Mouse (Mus musculus): ENCODE results near the gene Polr1c.

DNA sequence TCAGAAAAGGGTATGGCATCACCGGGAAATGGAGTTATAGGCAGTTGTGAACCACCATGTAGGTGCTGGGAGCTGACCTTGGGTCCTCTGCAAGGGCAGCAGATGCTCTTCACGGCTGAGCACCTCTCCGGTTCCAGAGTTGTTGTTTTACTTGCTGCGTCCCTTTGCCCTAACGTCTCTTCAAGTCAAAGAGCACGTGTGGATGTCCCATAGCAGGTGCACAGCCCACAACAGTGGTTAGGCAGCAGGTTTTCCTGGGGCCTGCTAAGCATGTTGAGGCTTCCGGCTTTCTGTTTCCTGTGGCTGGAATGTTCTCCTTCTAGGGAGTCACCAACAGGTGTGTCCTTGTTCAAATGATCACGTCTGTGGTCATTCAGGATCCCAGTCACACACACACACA, 36.1 kb upstream of the Polr1c start:
- TF ChIP-seq CTCF (conservative IDR thresholded peaks at IDR 0.05; ENCODE audit: insufficient read depth, insufficient read length, low read depth, low read length) (no peak), POLR2A (IDR thresholded peaks at IDR 0.05; ENCODE audit: low read depth, low read length) (no peak)
